Mouse (Mus musculus): ENCODE measurements at regions not wholly inside any gene's neighbourhood (a gene's known extent, or its start where the extent isn't known, plus 50 kb on each side); places are given as distances from the start of the nearest gene placed in this dataset.
A peak's percentile ranks its signal among the peaks of the same experiment; 100 is the strongest.

GRCm38 (mm10) chr15:38391420-38391819, 966.1 kb downstream of the 4930447A16Rik start:
- H3K27ac ChIP-seq (ENCODE audit: insufficient read depth, low read depth, low read length) = no peak overlapping the region
- no peak overlapping the region for H3K4me3 ChIP-seq (ENCODE audit: insufficient read depth, low read depth, low read length)
- no peak for TF ChIP-seq POLR2A (IDR thresholded peaks at IDR 0.05; ENCODE audit: low read depth, low read length)
- no peak; the same call in 1 of the 2 replicates for TF ChIP-seq CTCF (conservative IDR thresholded peaks at IDR 0.05; ENCODE audit: insufficient read depth, insufficient read length, low read depth, low read length)
- WGBS = 48% methylated on average over 6 of the region's 6 CpGs
- peak; percentile 65 for DNase-seq
- no peaks in the 10 kb centered on the region; the same call in 1 of the 2 replicates for H3K4me1 ChIP-seq (ENCODE audit: control insufficient read depth, insufficient read depth, low read length)
- H3K36me3 ChIP-seq (ENCODE audit: control insufficient read depth, insufficient read depth, low read length) = no peaks in the 10 kb centered on the region
- H3K27me3 ChIP-seq (replicated peaks; ENCODE audit: control insufficient read depth, insufficient read depth, low read length) = no peaks in the 10 kb centered on the region

GRCm38 (mm10) chr15:38391860-38392259, 966.5 kb downstream of the 4930447A16Rik start:
- Histone ChIP-seq H3K4me1 (ENCODE audit: control insufficient read depth, insufficient read depth, low read length) (no peaks in the 10 kb centered on the region; the same call in 1 of the 2 replicates), H3K27ac (ENCODE audit: insufficient read depth, low read depth, low read length) (no peak overlapping the region), H3K4me3 (ENCODE audit: insufficient read depth, low read depth, low read length) (no peak overlapping the region), H3K36me3 (ENCODE audit: control insufficient read depth, insufficient read depth, low read length) (no peaks in the 10 kb centered on the region), H3K27me3 (replicated peaks; ENCODE audit: control insufficient read depth, insufficient read depth, low read length) (no peaks in the 10 kb centered on the region)
- no peak for TF ChIP-seq POLR2A (IDR thresholded peaks at IDR 0.05; ENCODE audit: low read depth, low read length)
- TF ChIP-seq CTCF (conservative IDR thresholded peaks at IDR 0.05; ENCODE audit: insufficient read depth, insufficient read length, low read depth, low read length) = no peak
- DNase-seq = no peak
- 50% methylated on average over 2 of the region's 4 CpGs for WGBS

- no peaks in the 10 kb centered on the region; the same call in 1 of the 2 replicates for H3K4me1 ChIP-seq (ENCODE audit: control insufficient read depth, insufficient read depth, low read length)
- TF ChIP-seq CTCF (conservative IDR thresholded peaks at IDR 0.05; ENCODE audit: insufficient read depth, insufficient read length, low read depth, low read length) = no peak
- no peak for TF ChIP-seq POLR2A (IDR thresholded peaks at IDR 0.05; ENCODE audit: low read depth, low read length)
- no peaks in the 10 kb centered on the region for H3K36me3 ChIP-seq (ENCODE audit: control insufficient read depth, insufficient read depth, low read length)
- WGBS = 75% methylated on average over 5 of the region's 5 CpGs
- no peaks in the 10 kb centered on the region for H3K27me3 ChIP-seq (replicated peaks; ENCODE audit: control insufficient read depth, insufficient read depth, low read length)
- H3K4me3 ChIP-seq (ENCODE audit: insufficient read depth, low read depth, low read length) = no peak overlapping the region
- no peak overlapping the region for H3K27ac ChIP-seq (ENCODE audit: insufficient read depth, low read depth, low read length)
- peak; percentile 40 for DNase-seq
Observed at GRCm38 (mm10) chr15:38392441-38393149, 967.2 kb downstream of the 4930447A16Rik start.

GRCm38 (mm10) chr15:38398852-38399251, 973.5 kb downstream of the 4930447A16Rik start:
- peak; percentile 62 for DNase-seq
- H3K4me3 ChIP-seq (ENCODE audit: insufficient read depth, low read depth, low read length) = no peak overlapping the region
- no peaks in the 10 kb centered on the region for H3K27me3 ChIP-seq (replicated peaks; ENCODE audit: control insufficient read depth, insufficient read depth, low read length)
- H3K4me1 ChIP-seq (ENCODE audit: control insufficient read depth, insufficient read depth, low read length) = no peaks in the 10 kb centered on the region; the same call in 1 of the 2 replicates
- no peak overlapping the region for H3K27ac ChIP-seq (ENCODE audit: insufficient read depth, low read depth, low read length)
- WGBS = 61% methylated on average over 4 of the region's 4 CpGs
- H3K36me3 ChIP-seq (ENCODE audit: control insufficient read depth, insufficient read depth, low read length) = no peaks in the 10 kb centered on the region
- TF ChIP-seq CTCF (conservative IDR thresholded peaks at IDR 0.05; ENCODE audit: insufficient read depth, insufficient read length, low read depth, low read length) (no peak), POLR2A (IDR thresholded peaks at IDR 0.05; ENCODE audit: low read depth, low read length) (no peak)

GRCm38 (mm10) chr15:38402762-38403161, 977.4 kb downstream of the 4930447A16Rik start:
- Histone ChIP-seq H3K36me3 (ENCODE audit: control insufficient read depth, insufficient read depth, low read length) (no peaks in the 10 kb centered on the region), H3K4me1 (ENCODE audit: control insufficient read depth, insufficient read depth, low read length) (no peaks in the 10 kb centered on the region), H3K27ac (ENCODE audit: insufficient read depth, low read depth, low read length) (no peak overlapping the region), H3K4me3 (ENCODE audit: insufficient read depth, low read depth, low read length) (no peak overlapping the region), H3K27me3 (replicated peaks; ENCODE audit: control insufficient read depth, insufficient read depth, low read length) (no peaks in the 10 kb centered on the region)
- 91% methylated on average over 1 of the region's 1 CpGs for WGBS
- TF ChIP-seq CTCF (conservative IDR thresholded peaks at IDR 0.05; ENCODE audit: insufficient read depth, insufficient read length, low read depth, low read length) (no peak), POLR2A (IDR thresholded peaks at IDR 0.05; ENCODE audit: low read depth, low read length) (no peak)
- no peak for DNase-seq

GRCm38 (mm10) chr15:38403760-38404375, 978.5 kb downstream of the 4930447A16Rik start:
- H3K4me1 ChIP-seq (ENCODE audit: control insufficient read depth, insufficient read depth, low read length) = no peaks in the 10 kb centered on the region
- DNase-seq = no peak
- H3K27ac ChIP-seq (ENCODE audit: insufficient read depth, low read depth, low read length) = no peak overlapping the region
- no peaks in the 10 kb centered on the region for H3K27me3 ChIP-seq (replicated peaks; ENCODE audit: control insufficient read depth, insufficient read depth, low read length)
- no peaks in the 10 kb centered on the region for H3K36me3 ChIP-seq (ENCODE audit: control insufficient read depth, insufficient read depth, low read length)
- no peak overlapping the region for H3K4me3 ChIP-seq (ENCODE audit: insufficient read depth, low read depth, low read length)
- TF ChIP-seq CTCF (conservative IDR thresholded peaks at IDR 0.05; ENCODE audit: insufficient read depth, insufficient read length, low read depth, low read length) = no peak
- TF ChIP-seq POLR2A (IDR thresholded peaks at IDR 0.05; ENCODE audit: low read depth, low read length) = no peak
- WGBS = 70% methylated on average over 6 of the region's 6 CpGs
